Mouse (Mus musculus): ENCODE data around the gene Vps35. TPM values are rescaled to one million over a fixed set of nuclear protein-coding genes. Genes with fewer than 3 reads are reported as not detected.

The Vps35 gene
- polyA plus RNA-seq, 1 experiment: 33.3 TPM

DNA sequence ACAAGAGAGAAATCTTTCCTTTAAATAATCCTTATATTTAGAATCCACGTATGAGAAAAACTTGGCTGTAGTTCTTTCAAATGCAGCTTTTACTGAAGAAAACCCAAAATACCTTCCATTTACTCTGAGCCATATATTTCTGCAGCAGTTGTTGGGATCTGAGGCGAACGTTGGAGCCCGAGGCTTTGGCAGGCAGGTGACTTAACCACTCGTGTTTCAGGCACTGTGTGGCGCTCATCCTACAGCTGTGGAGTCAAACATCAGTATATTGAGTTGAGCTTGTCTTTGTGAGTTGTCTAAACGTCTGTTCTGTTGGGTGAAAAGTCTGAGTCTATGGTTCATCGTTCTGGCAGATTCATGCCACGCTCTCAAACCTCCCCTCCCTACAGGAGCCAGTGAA lies 27.4 kb upstream of the Vps35 start:
- no peak overlapping the region for H3K27ac ChIP-seq (ENCODE audit: insufficient read depth, low read depth, low read length)
- WGBS: 71% methylated on average over 9 of the region's 9 CpGs
- H3K27me3 ChIP-seq (replicated peaks; ENCODE audit: control insufficient read depth, insufficient read depth, low read length): no peaks in the 10 kb centered on the region
- H3K36me3 ChIP-seq (ENCODE audit: control insufficient read depth, insufficient read depth, low read length): no peaks in the 10 kb centered on the region
- DNase-seq: no peak
- H3K4me3 ChIP-seq (ENCODE audit: insufficient read depth, low read depth, low read length): no peak overlapping the region
- peaks cover 3% of the 10 kb centered on the region; the same call in 1 of the 2 replicates for H3K4me1 ChIP-seq (ENCODE audit: control insufficient read depth, insufficient read depth, low read length)
- no peak for TF ChIP-seq CTCF (conservative IDR thresholded peaks at IDR 0.05; ENCODE audit: insufficient read depth, insufficient read length, low read depth, low read length)
- no peak for TF ChIP-seq POLR2A (IDR thresholded peaks at IDR 0.05; ENCODE audit: low read depth, low read length)

DNA sequence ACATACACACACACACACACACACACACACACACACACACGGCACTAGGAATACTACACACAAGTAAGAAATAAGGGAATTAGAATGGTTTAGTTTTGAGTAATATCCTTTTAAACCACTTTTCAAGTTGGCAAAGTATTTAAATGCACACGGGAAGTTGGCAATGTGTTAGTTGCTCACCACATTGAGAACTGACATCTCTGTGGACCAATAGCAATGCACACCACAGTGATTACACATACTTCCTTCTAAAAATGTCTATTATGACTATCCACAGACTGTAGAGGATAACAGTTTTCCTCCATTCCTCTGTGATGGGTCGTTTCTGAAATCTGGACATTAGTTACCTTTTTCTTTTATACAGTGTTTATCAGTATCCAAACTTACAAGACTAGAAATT lies 23.5 kb upstream of the Vps35 start:
- Histone ChIP-seq H3K36me3 (ENCODE audit: control insufficient read depth, insufficient read depth, low read length) (no peaks in the 10 kb centered on the region), H3K27me3 (replicated peaks; ENCODE audit: control insufficient read depth, insufficient read depth, low read length) (no peaks in the 10 kb centered on the region), H3K4me3 (ENCODE audit: insufficient read depth, low read depth, low read length) (no peak overlapping the region), H3K4me1 (ENCODE audit: control insufficient read depth, insufficient read depth, low read length) (no peaks in the 10 kb centered on the region), H3K27ac (ENCODE audit: insufficient read depth, low read depth, low read length) (no peak overlapping the region)
- TF ChIP-seq POLR2A (IDR thresholded peaks at IDR 0.05; ENCODE audit: low read depth, low read length): no peak
- TF ChIP-seq CTCF (conservative IDR thresholded peaks at IDR 0.05; ENCODE audit: insufficient read depth, insufficient read length, low read depth, low read length): no peak
- WGBS: 69% methylated on average over 3 of the region's 3 CpGs
- no peak for DNase-seq

DNA sequence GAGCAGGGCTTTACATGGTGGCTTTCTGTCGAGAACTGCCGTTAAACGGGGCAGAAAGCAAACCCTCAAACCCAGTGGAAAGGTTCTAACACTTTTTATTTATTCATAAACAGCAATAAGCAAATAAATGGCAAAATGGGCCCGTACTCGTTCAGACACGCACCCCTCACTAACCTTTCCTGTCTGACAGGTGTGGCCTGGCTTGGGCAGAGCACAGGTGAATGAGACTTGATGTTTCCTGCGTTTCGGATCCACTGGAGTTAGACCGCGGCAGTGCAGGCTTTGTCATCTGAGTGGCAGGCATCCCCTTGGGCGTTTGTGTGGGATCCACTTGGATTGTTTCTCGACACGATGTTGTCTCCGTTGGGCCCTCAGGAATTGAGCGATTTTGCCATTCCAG lies 22.4 kb upstream of the Vps35 start:
- H3K27ac ChIP-seq (ENCODE audit: insufficient read depth, low read depth, low read length): no peak overlapping the region
- H3K4me3 ChIP-seq (ENCODE audit: insufficient read depth, low read depth, low read length): no peak overlapping the region
- no peaks in the 10 kb centered on the region for H3K27me3 ChIP-seq (replicated peaks; ENCODE audit: control insufficient read depth, insufficient read depth, low read length)
- 91% methylated on average over 15 of the region's 15 CpGs for WGBS
- no peak for DNase-seq
- no peak for TF ChIP-seq POLR2A (IDR thresholded peaks at IDR 0.05; ENCODE audit: low read depth, low read length)
- no peak for TF ChIP-seq CTCF (conservative IDR thresholded peaks at IDR 0.05; ENCODE audit: insufficient read depth, insufficient read length, low read depth, low read length)
- H3K36me3 ChIP-seq (ENCODE audit: control insufficient read depth, insufficient read depth, low read length): no peaks in the 10 kb centered on the region
- H3K4me1 ChIP-seq (ENCODE audit: control insufficient read depth, insufficient read depth, low read length): no peaks in the 10 kb centered on the region

DNA sequence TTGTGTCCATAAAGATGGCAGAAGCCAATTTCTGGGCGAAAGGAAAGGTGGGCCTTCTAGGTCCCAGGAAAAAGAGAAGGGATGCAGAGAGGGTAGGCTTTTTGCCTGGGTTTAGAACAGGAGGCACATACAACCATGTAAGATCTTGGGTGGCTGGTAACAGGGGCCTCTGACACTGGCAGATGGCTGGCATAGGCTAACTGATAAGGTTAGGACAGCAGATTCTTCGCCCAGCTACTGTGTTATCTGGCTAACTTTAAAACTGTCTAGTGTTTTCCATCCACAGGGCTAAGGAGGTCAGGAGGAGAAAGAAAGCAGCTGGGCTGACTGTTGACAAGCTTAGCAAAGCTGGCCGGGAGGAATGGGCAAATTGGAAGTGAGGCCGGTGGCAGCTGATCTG lies 18.9 kb upstream of the Vps35 start:
- WGBS: 84% methylated on average over 4 of the region's 4 CpGs
- Histone ChIP-seq H3K36me3 (ENCODE audit: control insufficient read depth, insufficient read depth, low read length) (no peaks in the 10 kb centered on the region), H3K27me3 (replicated peaks; ENCODE audit: control insufficient read depth, insufficient read depth, low read length) (no peaks in the 10 kb centered on the region)

DNA sequence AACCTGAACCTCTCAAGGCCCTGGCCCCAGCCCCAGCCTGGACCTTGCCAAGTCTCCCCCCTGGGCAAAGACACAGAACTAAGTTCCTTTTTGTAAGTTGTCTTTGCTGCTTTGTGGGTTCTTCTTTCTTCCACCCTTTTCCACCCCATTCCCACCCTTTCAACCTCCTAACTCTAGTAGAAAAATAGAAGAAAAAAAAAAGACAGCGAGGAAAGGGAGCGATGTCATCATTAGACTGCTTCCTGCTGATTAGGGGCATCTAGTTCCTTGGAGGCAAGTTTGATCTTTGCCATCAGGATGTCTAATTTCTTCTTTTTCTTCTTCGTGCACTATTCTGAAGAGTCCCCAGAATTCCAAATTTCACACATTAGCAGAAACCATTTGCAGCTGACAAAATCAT lies 13.4 kb upstream of the Vps35 start:
- Histone ChIP-seq H3K27ac (ENCODE audit: insufficient read depth, low read depth, low read length) (no peak overlapping the region), H3K36me3 (ENCODE audit: control insufficient read depth, insufficient read depth, low read length) (peaks cover 2% of the 10 kb centered on the region; the same call in 1 of the 2 replicates), H3K27me3 (replicated peaks; ENCODE audit: control insufficient read depth, insufficient read depth, low read length) (no peaks in the 10 kb centered on the region), H3K4me1 (ENCODE audit: control insufficient read depth, insufficient read depth, low read length) (no peaks in the 10 kb centered on the region), H3K4me3 (ENCODE audit: insufficient read depth, low read depth, low read length) (no peak overlapping the region)
- whole genome bisulfite sequencing: 82% methylated on average over 3 of the region's 3 CpGs
- DNase-seq: no peak
- TF ChIP-seq CTCF (conservative IDR thresholded peaks at IDR 0.05; ENCODE audit: insufficient read depth, insufficient read length, low read depth, low read length) (no peak), POLR2A (IDR thresholded peaks at IDR 0.05; ENCODE audit: low read depth, low read length) (no peak)

More for the DNA sequence above, 18.9 kb upstream of the Vps35 start:
- H3K4me3 ChIP-seq (ENCODE audit: insufficient read depth, low read depth, low read length): no peak overlapping the region
- no peak for TF ChIP-seq POLR2A (IDR thresholded peaks at IDR 0.05; ENCODE audit: low read depth, low read length)
- no peak for TF ChIP-seq CTCF (conservative IDR thresholded peaks at IDR 0.05; ENCODE audit: insufficient read depth, insufficient read length, low read depth, low read length)
- no peak overlapping the region for H3K27ac ChIP-seq (ENCODE audit: insufficient read depth, low read depth, low read length)
- no peak for DNase-seq
- H3K4me1 ChIP-seq (ENCODE audit: control insufficient read depth, insufficient read depth, low read length): no peaks in the 10 kb centered on the region

DNA sequence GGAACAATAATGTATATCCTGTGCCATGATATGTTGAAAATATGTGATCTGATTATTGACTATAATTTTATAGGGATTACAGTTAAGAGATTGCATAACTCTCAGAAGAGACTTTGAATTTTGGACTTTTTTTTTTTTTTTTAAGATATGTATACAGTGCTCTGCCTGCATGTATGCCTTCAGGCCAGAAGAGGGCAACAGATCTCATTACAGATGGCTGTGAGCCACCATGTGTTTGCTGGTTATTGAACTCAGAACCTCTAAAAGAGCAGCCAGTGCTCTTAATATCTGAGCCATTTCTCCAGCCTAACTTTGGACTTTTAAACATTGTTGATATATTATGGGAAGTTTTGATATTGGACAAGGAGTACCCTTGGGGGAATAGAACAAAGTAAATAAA lies 12.1 kb upstream of the Vps35 start:
- no peaks in the 10 kb centered on the region for H3K27me3 ChIP-seq (replicated peaks; ENCODE audit: control insufficient read depth, insufficient read depth, low read length)
- H3K36me3 ChIP-seq (ENCODE audit: control insufficient read depth, insufficient read depth, low read length): peaks cover 2% of the 10 kb centered on the region; the same call in 1 of the 2 replicates
- TF ChIP-seq CTCF (conservative IDR thresholded peaks at IDR 0.05; ENCODE audit: insufficient read depth, insufficient read length, low read depth, low read length): peak; percentile 53
- no peak for TF ChIP-seq POLR2A (IDR thresholded peaks at IDR 0.05; ENCODE audit: low read depth, low read length)
- H3K27ac ChIP-seq (ENCODE audit: insufficient read depth, low read depth, low read length): no peak overlapping the region
- H3K4me3 ChIP-seq (ENCODE audit: insufficient read depth, low read depth, low read length): no peak overlapping the region
- H3K4me1 ChIP-seq (ENCODE audit: control insufficient read depth, insufficient read depth, low read length): no peaks in the 10 kb centered on the region
- DNase-seq: peak; percentile 48

DNA sequence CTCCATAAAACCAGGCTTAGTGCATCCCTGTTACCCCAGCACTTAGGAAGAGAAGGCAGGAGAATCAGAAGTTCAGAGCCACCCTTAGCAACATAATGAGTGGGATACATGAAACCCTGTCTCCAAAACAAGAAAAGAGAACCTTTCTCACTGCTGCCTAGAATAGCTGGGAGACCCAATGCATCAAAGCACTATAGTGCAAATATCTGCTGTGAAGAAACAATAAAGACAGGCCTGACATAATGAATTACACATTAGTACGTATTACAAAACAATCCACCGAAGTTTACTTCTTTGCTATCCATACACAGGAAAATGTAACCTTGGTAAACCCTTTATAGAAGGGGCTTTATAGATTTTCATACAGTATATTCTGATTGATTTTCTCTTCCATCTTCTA lies 9.0 kb upstream of the Vps35 start:
- DNase-seq: no peak
- H3K4me3 ChIP-seq (ENCODE audit: insufficient read depth, low read depth, low read length): no peak overlapping the region
- TF ChIP-seq POLR2A (IDR thresholded peaks at IDR 0.05; ENCODE audit: low read depth, low read length) (no peak), CTCF (conservative IDR thresholded peaks at IDR 0.05; ENCODE audit: insufficient read depth, insufficient read length, low read depth, low read length) (no peak)
- H3K27ac ChIP-seq (ENCODE audit: insufficient read depth, low read depth, low read length): no peak overlapping the region
- peaks cover 4% of the 10 kb centered on the region; the same call in 1 of the 2 replicates for H3K36me3 ChIP-seq (ENCODE audit: control insufficient read depth, insufficient read depth, low read length)
- no peaks in the 10 kb centered on the region for H3K27me3 ChIP-seq (replicated peaks; ENCODE audit: control insufficient read depth, insufficient read depth, low read length)
- H3K4me1 ChIP-seq (ENCODE audit: control insufficient read depth, insufficient read depth, low read length): no peaks in the 10 kb centered on the region
- 89% methylated on average over 2 of the region's 2 CpGs for WGBS

Measured in kidney, adult 2 months (tissue).